Mouse (Mus musculus) MEL (cell line): Measurements from ENCODE around the gene Trappc2l.

Experiments used
- CTCF ChIP-seq, 3 experiments: IDR thresholded peaks in 2 of 3; conservative IDR thresholded peaks in 1 of 3; 2 replicates each; pipeline ENCODE4 v1.5.1; 2011 to 2012; ENCODE audit warnings: low read length in 3 of 3, low read depth in 2 of 3, mild to moderate bottlenecking in 2 of 3, improper control_type of control experiment in 1 of 3, inconsistent platforms in 1 of 3, mixed read lengths in 1 of 3, moderate library complexity in 1 of 3; ENCODE audit not compliant: control insufficient read depth in 1 of 3, insufficient read depth in 1 of 3, poor library complexity in 1 of 3, severe bottlenecking in 1 of 3
- POLR2A ChIP-seq, 2 experiments: IDR thresholded peaks; 2 replicates each; pipeline ENCODE4 v1.6.1; 2011 to 2012; ENCODE audit warnings: low read length in 2 of 2, mild to moderate bottlenecking in 2 of 2, control low read depth in 1 of 2, improper control_type of control experiment in 1 of 2, low read depth in 1 of 2, moderate library complexity in 1 of 2; ENCODE audit not compliant: control insufficient read depth in 1 of 2, insufficient read depth in 1 of 2, poor library complexity in 1 of 2
- TBP ChIP-seq: IDR thresholded peaks from 2 replicates; pipeline ENCODE4 v1.8.0; 2011; ENCODE audit warnings: low read depth, low read length, improper control_type of control experiment

DNA sequence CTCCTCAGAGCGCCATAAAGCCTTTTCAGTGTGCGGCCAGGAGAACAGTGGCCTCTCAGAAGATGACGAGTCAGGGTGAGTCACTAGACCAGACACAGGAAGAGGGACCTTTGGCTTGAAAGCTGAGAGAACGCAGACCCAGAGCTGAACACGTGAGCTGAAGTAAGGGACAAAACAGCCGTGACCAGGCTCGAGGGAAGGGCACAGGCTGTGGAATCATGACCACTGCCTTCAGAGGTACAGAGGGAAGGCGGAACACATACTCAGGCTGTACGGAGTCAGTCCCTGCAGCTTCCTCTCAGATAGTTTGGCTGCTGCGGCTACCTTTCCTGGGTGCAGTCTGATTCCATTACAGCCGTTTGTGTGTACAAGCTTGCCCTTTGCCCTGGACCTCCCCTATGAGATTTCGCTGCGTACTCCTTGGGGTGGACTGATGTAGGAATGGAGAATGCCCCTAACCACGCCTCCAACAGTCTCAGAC is 26.0 kb upstream of the Trappc2l start:
- TF ChIP-seq CTCF (IDR thresholded peaks at IDR 0.05 in 2 of 3, conservative IDR thresholded peaks at IDR 0.05 in 1 of 3; ENCODE audit: control insufficient read depth in 1 of 3, insufficient read depth in 1 of 3, low read depth in 2 of 3, low read length in 3 of 3, poor library complexity in 1 of 3, severe bottlenecking in 1 of 3) (no peak), TBP (no peak), POLR2A (IDR thresholded peaks at IDR 0.05; ENCODE audit: control insufficient read depth in 1 of 2, insufficient read depth in 1 of 2, low read depth in 1 of 2, low read length in 2 of 2, poor library complexity in 1 of 2) (no peak)
